In genomic region chr15:91502661-91503060, GRCm38 (mm10) we compare ENCODE assay signal across 11 mouse cellular contexts.
DNase-seq lines count a peak whose midpoint lies in the region; ATAC-seq and TF ChIP-seq lines count a peak whose summit lies in the region.
"Had no signal": no experiment of that assay in that cellular context is flagged by ENCODE, and none has a peak within 500 bp of the region (broad histone marks: within the 10 kb centered on the region; RNA-seq: fewer than 3 reads in every experiment).

No protein-coding gene starts in this region.

- no peaks in the 10 kb centered on the region for H3K27me3 ChIP-seq in lung, embryonic 14.5 days (ENCODE audit: insufficient read depth, low read length)
- no peaks in the 10 kb centered on the region for H3K27me3 ChIP-seq in forebrain, embryonic 10.5 days (ENCODE audit: poor library complexity, severe bottlenecking)
- H3K27me3 ChIP-seq: liver, embryonic 13.5 days had no signal

- 6% methylated on average over 1 of the region's 1 CpGs for WGBS in lung, embryonic 14.5 days
- WGBS in forebrain, embryonic 10.5 days, result 78% methylated on average over 1 of the region's 1 CpGs

- H3K9me3 ChIP-seq in lung, embryonic 14.5 days (ENCODE audit: low read depth, low read length), result no peaks in the 10 kb centered on the region
- H3K9me3 ChIP-seq in forebrain, embryonic 10.5 days, result no peaks in the 10 kb centered on the region
- H3K9me3 ChIP-seq: liver, embryonic 13.5 days had no signal

- peaks cover 3% of the 10 kb centered on the region; the same call in 1 of the 2 replicates for H3K4me1 ChIP-seq in lung, embryonic 14.5 days (ENCODE audit: insufficient read depth)
- H3K4me1 ChIP-seq in forebrain, embryonic 10.5 days, result peaks cover 15% of the 10 kb centered on the region
- H3K4me1 ChIP-seq: liver, embryonic 13.5 days had no signal

- TF ChIP-seq CTCF in lung, embryonic 14.5 days (IDR thresholded peaks at IDR 0.05; ENCODE audit: low read depth), result no peak

- DNase-seq in lung, embryonic 14.5 days, result peak; percentile 81
- no peak for DNase-seq in lung, postnatal 25 days (ENCODE audit: low spot score)
- peak; percentile 13 for DNase-seq in adipocyte (ENCODE audit: low spot score)
- no peak for DNase-seq in forebrain, embryonic 10.5 days (ENCODE audit: extremely low spot score, low spot score)
- peak; percentile 7 for DNase-seq in layer of hippocampus, adult 9-10 months (ENCODE audit: low spot score)
- DNase-seq in thymus, postnatal 36 days, result no peak
- no peak for DNase-seq in spleen, postnatal 10 days (ENCODE audit: low spot score in 2 of 2)
- no peak for DNase-seq in frontal cortex, postnatal 25 days (ENCODE audit: low spot score in 2 of 2)
- DNase-seq: adrenal gland, postnatal 14 days; liver, embryonic 13.5 days had no signal

- H3K36me3 ChIP-seq in lung, embryonic 14.5 days (ENCODE audit: insufficient read depth), result no peaks in the 10 kb centered on the region
- no peaks in the 10 kb centered on the region for H3K36me3 ChIP-seq in forebrain, embryonic 10.5 days (replicated peaks)
- H3K36me3 ChIP-seq: liver, embryonic 13.5 days had no signal

- H3K4me3 ChIP-seq in lung, embryonic 14.5 days (ENCODE audit: low read depth, low read length), result no peak overlapping the region
- H3K4me3 ChIP-seq in forebrain, embryonic 10.5 days, result no peak overlapping the region
- H3K4me3 ChIP-seq: liver, embryonic 13.5 days; myocyte had no signal

- ATAC-seq in lung, embryonic 14.5 days (ENCODE audit: insufficient read depth), result peak; percentile 76

- no peak overlapping the region for H3K27ac ChIP-seq in lung, embryonic 14.5 days (ENCODE audit: low read depth)
- H3K27ac ChIP-seq in forebrain, embryonic 10.5 days, result 0 out of 2 replicates have a peak overlapping the region, but pooled peaks have one; percentile 44
- H3K27ac ChIP-seq: liver, embryonic 13.5 days had no signal

- H3K9ac ChIP-seq in lung, embryonic 14.5 days, result no peak overlapping the region
- H3K9ac ChIP-seq: liver, embryonic 13.5 days had no signal

- H3K4me2 ChIP-seq in lung, embryonic 14.5 days, result no peak overlapping the region
- H3K4me2 ChIP-seq: liver, embryonic 13.5 days had no signal

Comparison
In these comparisons a context has a peak if more than half of its experiments do, and no peak if none do; other contexts are left out.
1. DNase-seq: peak in lung, embryonic 14.5 days (single experiment), adipocyte (single experiment) and layer of hippocampus, adult 9-10 months (single experiment); none in lung, postnatal 25 days (single experiment), forebrain, embryonic 10.5 days (single experiment), thymus, postnatal 36 days (0 of 2), spleen, postnatal 10 days (0 of 2) and frontal cortex, postnatal 25 days (0 of 2).